Mouse (Mus musculus): Measurements from ENCODE around the gene Sh3pxd2b. TPM values are rescaled to one million over a fixed set of nuclear protein-coding genes. Genes with fewer than 3 reads are reported as not detected.

The Sh3pxd2b gene
- polyA plus RNA-seq, 1 experiment from 2014 or later: 7.4 TPM

DNA sequence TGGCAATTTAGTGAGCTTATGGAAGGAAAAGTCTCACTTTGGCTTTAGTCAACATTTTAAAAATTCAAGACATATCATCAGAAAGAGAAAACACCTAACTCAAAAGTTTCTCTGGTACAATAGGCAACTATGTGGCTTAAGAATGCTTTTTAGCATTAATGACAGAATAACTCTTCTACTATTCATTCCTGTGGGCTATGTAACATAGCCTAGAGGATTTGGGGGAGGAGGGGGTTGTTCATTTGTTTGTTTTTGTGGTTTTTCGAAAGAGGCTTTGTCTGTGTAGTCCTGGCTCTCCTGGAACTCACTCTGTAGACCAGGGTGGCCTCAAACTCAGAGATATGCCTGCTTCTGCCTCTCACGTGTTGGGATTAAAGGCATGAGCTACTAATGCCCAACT, 51.6 kb downstream of the Sh3pxd2b start:
- Histone ChIP-seq H3K9me3 (ENCODE audit: low read length) (no peaks in the 10 kb centered on the region), H3K36me3 (ENCODE audit: insufficient read depth, low read length) (0 out of 2 replicates have a peak, but pooled peaks cover 3% of the 10 kb centered on the region), H3K27ac (ENCODE audit: low read length) (no peak overlapping the region), H3K4me1 (ENCODE audit: insufficient read depth, low read depth, low read length) (0 out of 2 replicates have a peak, but pooled peaks cover 4% of the 10 kb centered on the region), H3K4me2 (replicated peaks; ENCODE audit: low read depth, low read length) (no peak overlapping the region), H3K27me3 (replicated peaks; ENCODE audit: insufficient read depth, low read length) (no peaks in the 10 kb centered on the region), H3K9ac (replicated peaks; ENCODE audit: low read depth) (no peak overlapping the region), H3K4me3 (ENCODE audit: low read depth, low read length) (no peak overlapping the region)
- DNase-seq (ENCODE audit: low spot score) (no peak), ATAC-seq (no peak)
- TF ChIP-seq EP300 (IDR thresholded peaks at IDR 0.05) (no peak), CTCF (IDR thresholded peaks at IDR 0.05) (no peak)
- 72% methylated on average over 2 of the region's 2 CpGs for WGBS

- H3K27ac ChIP-seq (ENCODE audit: low read length): no peak overlapping the region
- ATAC-seq (peak; percentile 85), DNase-seq (ENCODE audit: low spot score) (peak; percentile 56)
- no peaks in the 10 kb centered on the region for H3K9me3 ChIP-seq (ENCODE audit: low read length)
- no peak for TF ChIP-seq EP300 (IDR thresholded peaks at IDR 0.05)
- no peak for TF ChIP-seq CTCF (IDR thresholded peaks at IDR 0.05)
- H3K4me2 ChIP-seq (replicated peaks; ENCODE audit: low read depth, low read length): no peak overlapping the region
- H3K4me1 ChIP-seq (ENCODE audit: insufficient read depth, low read depth, low read length): peaks cover 6% of the 10 kb centered on the region; the same call in 1 of the 2 replicates
- no peak overlapping the region for H3K4me3 ChIP-seq (ENCODE audit: low read depth, low read length)
- H3K27me3 ChIP-seq (replicated peaks; ENCODE audit: insufficient read depth, low read length): no peaks in the 10 kb centered on the region
- no peak overlapping the region for H3K9ac ChIP-seq (replicated peaks; ENCODE audit: low read depth)
- WGBS: 49% methylated on average over 7 of the region's 7 CpGs
- 0 out of 2 replicates have a peak, but pooled peaks cover 3% of the 10 kb centered on the region for H3K36me3 ChIP-seq (ENCODE audit: insufficient read depth, low read length)
These were observed 55.1 kb downstream of the Sh3pxd2b start for GRCm38 (mm10) chr11:32402712-32403111.

GRCm38 (mm10) chr11:32404708-32405107, 57.1 kb downstream of the Sh3pxd2b start:
- peaks cover 6% of the 10 kb centered on the region; the same call in 1 of the 2 replicates for H3K4me1 ChIP-seq (ENCODE audit: insufficient read depth, low read depth, low read length)
- no peak overlapping the region for H3K27ac ChIP-seq (ENCODE audit: low read length)
- TF ChIP-seq EP300 (IDR thresholded peaks at IDR 0.05) (peak; percentile 73), CTCF (IDR thresholded peaks at IDR 0.05) (no peak)
- no peak overlapping the region for H3K4me3 ChIP-seq (ENCODE audit: low read depth, low read length)
- no peaks in the 10 kb centered on the region for H3K9me3 ChIP-seq (ENCODE audit: low read length)
- no peaks in the 10 kb centered on the region for H3K27me3 ChIP-seq (replicated peaks; ENCODE audit: insufficient read depth, low read length)
- H3K9ac ChIP-seq (replicated peaks; ENCODE audit: low read depth): no peak overlapping the region
- WGBS: 65% methylated on average over 3 of the region's 3 CpGs
- no peak overlapping the region for H3K4me2 ChIP-seq (replicated peaks; ENCODE audit: low read depth, low read length)
- 0 out of 2 replicates have a peak, but pooled peaks cover 3% of the 10 kb centered on the region for H3K36me3 ChIP-seq (ENCODE audit: insufficient read depth, low read length)
- DNase-seq (ENCODE audit: low spot score) (peak; percentile 28), ATAC-seq (peak; percentile 32; the same call in 1 of the 2 replicates)

DNA sequence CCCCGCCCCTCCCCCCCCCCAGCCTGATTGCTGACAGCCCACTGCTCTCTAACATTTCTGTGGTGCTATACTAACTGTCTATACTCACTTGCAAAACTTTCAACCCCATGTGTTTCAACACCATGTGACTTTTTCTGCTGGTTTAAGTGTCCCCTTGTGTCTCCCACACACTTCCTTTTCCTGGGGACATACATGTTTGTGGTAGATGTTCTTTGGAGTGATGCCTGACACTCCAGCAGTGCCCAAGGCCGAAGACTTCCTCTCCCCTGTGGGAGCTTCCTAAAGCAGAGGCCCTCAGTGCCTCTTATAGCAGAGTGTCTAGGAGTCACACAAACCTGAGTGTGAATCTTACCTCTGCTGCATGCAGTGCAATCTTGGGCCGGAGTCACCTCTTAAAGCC, 60.2 kb downstream of the Sh3pxd2b start:
- peak; percentile 26; the same call in 1 of the 2 replicates for TF ChIP-seq EP300 (IDR thresholded peaks at IDR 0.05)
- no peak for TF ChIP-seq CTCF (IDR thresholded peaks at IDR 0.05)
- H3K4me1 ChIP-seq (ENCODE audit: insufficient read depth, low read depth, low read length): peaks cover 6% of the 10 kb centered on the region; the same call in 1 of the 2 replicates
- H3K4me3 ChIP-seq (ENCODE audit: low read depth, low read length): no peak overlapping the region
- no peak overlapping the region for H3K4me2 ChIP-seq (replicated peaks; ENCODE audit: low read depth, low read length)
- H3K27me3 ChIP-seq (replicated peaks; ENCODE audit: insufficient read depth, low read length): no peaks in the 10 kb centered on the region
- ATAC-seq (peak; percentile 65), DNase-seq (ENCODE audit: low spot score) (peak; percentile 58)
- H3K27ac ChIP-seq (ENCODE audit: low read length): no peak overlapping the region
- H3K9me3 ChIP-seq (ENCODE audit: low read length): no peaks in the 10 kb centered on the region
- H3K9ac ChIP-seq (replicated peaks; ENCODE audit: low read depth): no peak overlapping the region
- 33% methylated on average over 3 of the region's 3 CpGs for WGBS
- no peaks in the 10 kb centered on the region for H3K36me3 ChIP-seq (ENCODE audit: insufficient read depth, low read length)

GRCm38 (mm10) chr11:32409052-32409451, 61.4 kb downstream of the Sh3pxd2b start:
- TF ChIP-seq CTCF (IDR thresholded peaks at IDR 0.05) (no peak), EP300 (IDR thresholded peaks at IDR 0.05) (no peak)
- Histone ChIP-seq H3K4me3 (ENCODE audit: low read depth, low read length) (no peak overlapping the region), H3K4me1 (ENCODE audit: insufficient read depth, low read depth, low read length) (peaks cover 3% of the 10 kb centered on the region; the same call in 1 of the 2 replicates), H3K27me3 (replicated peaks; ENCODE audit: insufficient read depth, low read length) (no peaks in the 10 kb centered on the region), H3K4me2 (replicated peaks; ENCODE audit: low read depth, low read length) (no peak overlapping the region), H3K27ac (ENCODE audit: low read length) (no peak overlapping the region), H3K9ac (replicated peaks; ENCODE audit: low read depth) (no peak overlapping the region), H3K36me3 (ENCODE audit: insufficient read depth, low read length) (no peaks in the 10 kb centered on the region), H3K9me3 (ENCODE audit: low read length) (no peaks in the 10 kb centered on the region)
- DNase-seq (ENCODE audit: low spot score): no peak
- no peak for ATAC-seq

DNA sequence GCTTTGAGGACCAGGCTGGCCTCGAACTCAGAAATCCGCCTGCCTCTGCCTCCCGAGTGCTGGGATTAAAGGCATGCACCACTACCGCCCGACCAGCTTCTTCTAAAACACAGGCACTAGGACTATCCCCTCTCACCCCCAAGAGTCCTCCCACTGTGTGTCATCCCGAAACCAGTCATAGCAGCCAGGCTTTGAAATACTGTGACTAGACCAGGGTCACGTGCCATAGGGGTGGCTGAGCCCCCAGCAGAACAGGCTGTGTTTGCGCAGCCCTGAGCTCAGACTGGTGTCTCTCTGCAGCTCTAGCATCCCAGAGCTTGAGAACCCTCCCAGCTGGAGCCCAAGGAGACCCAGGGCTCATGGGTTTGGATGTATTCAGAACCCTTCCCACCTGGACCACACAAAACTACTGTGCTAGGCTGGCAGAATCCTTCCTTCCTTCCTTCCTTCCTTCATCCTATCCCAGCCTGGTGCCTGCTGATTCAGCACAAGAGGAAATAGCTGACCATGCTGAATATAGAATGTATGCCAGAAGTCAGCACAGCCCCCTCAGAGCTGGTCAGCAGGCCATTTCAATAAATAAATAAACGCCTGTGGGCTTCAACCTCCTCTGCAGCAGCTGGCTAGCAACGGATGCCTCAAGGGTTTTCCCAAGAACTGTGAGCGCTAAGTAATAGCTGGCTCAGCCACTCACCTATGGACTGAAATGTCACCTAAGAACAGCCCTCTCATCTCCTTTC, 62.4 kb downstream of the Sh3pxd2b start:
- 72% methylated on average over 11 of the region's 11 CpGs for WGBS
- H3K4me1 ChIP-seq (ENCODE audit: insufficient read depth, low read depth, low read length): peaks cover 3% of the 10 kb centered on the region; the same call in 1 of the 2 replicates
- H3K4me3 ChIP-seq (ENCODE audit: low read depth, low read length): no peak overlapping the region
- no peak overlapping the region for H3K9ac ChIP-seq (replicated peaks; ENCODE audit: low read depth)
- H3K27ac ChIP-seq (ENCODE audit: low read length): no peak overlapping the region
- DNase-seq (ENCODE audit: low spot score) (peak; percentile 11), ATAC-seq (0 out of 2 replicates have a peak, but pooled peaks have one; percentile 5)
- no peaks in the 10 kb centered on the region for H3K27me3 ChIP-seq (replicated peaks; ENCODE audit: insufficient read depth, low read length)
- no peak overlapping the region for H3K4me2 ChIP-seq (replicated peaks; ENCODE audit: low read depth, low read length)
- TF ChIP-seq CTCF (IDR thresholded peaks at IDR 0.05): no peak
- TF ChIP-seq EP300 (IDR thresholded peaks at IDR 0.05): no peak
- no peaks in the 10 kb centered on the region for H3K9me3 ChIP-seq (ENCODE audit: low read length)
- H3K36me3 ChIP-seq (ENCODE audit: insufficient read depth, low read length): no peaks in the 10 kb centered on the region

All from lung, postnatal 0 days (tissue).